Mouse (Mus musculus) embryonic facial prominence, embryonic 10.5 days (tissue): ENCODE measurements around the gene Gli2. TPM values are rescaled to one million over a fixed set of nuclear protein-coding genes. Genes with fewer than 3 reads are reported as not detected.
A peak's percentile ranks its signal among the peaks of the same experiment; 100 is the strongest.

Experiments
- DNase-seq: peaks from one replicate; pipeline ENCODE4 v3.0.0-alpha.2; 2017; ENCODE audit warnings: low spot score
- H3K27ac ChIP-seq: fragments of 300-500 bp; sonication (generic); replicated peaks from 2 replicates; pipeline ENCODE4 v1.5.1; 2016; ENCODE audit warnings: mild to moderate bottlenecking
- H3K27me3 ChIP-seq: fragments of 300-500 bp; sonication (generic); replicated peaks from 2 replicates; pipeline ENCODE4 v1.6.1; 2016; ENCODE audit warnings: low read depth, mild to moderate bottlenecking; ENCODE audit not compliant: poor library complexity, severe bottlenecking
- H3K36me3 ChIP-seq: fragments of 300-500 bp; sonication (generic); replicated peaks from 2 replicates; pipeline ENCODE4 v1.6.1; 2016; ENCODE audit warnings: mild to moderate bottlenecking, moderate library complexity
- H3K4me1 ChIP-seq: fragments of 300-500 bp; sonication (generic); 2 replicates; pipeline ENCODE4 v1.6.1; 2016
- H3K4me3 ChIP-seq: fragments of 300-500 bp; sonication (generic); 2 replicates; pipeline ENCODE4 v1.5.1; 2016; ENCODE audit warnings: mild to moderate bottlenecking, moderate library complexity
- H3K9me3 ChIP-seq: fragments of 300-500 bp; sonication (generic); 2 replicates; pipeline ENCODE4 v1.6.1; 2016; ENCODE audit warnings: mild to moderate bottlenecking
- WGBS: fragments of 180-500 bp; shearing (Covaris S2); methylation state at CpG from one replicate; pipeline ENCODE4 v1.1.7; 2016; 5-methylcytosine and 5-hydroxymethylcytosine counted together
- polyA plus RNA-seq: library from polyadenylated mRNA; unstranded; fragments of >200 nt; fragmentation: Nextera tagmentation; extraction: Ambion mirVana; gene quantifications from 2 replicates; pipeline ENCODE4 v1.2.1, GENCODE M21; 2016

Gli2 gene
- polyA plus RNA-seq, 1 experiment from 2014 or later: 14.1 TPM

- Histone ChIP-seq H3K9me3 (no peaks in the 10 kb centered on the region), H3K4me1 (peaks cover 60% of the 10 kb centered on the region), H3K36me3 (peaks cover 32% of the 10 kb centered on the region), H3K27me3 (no peaks in the 10 kb centered on the region), H3K4me3 (peak overlapping the region; percentile 35), H3K27ac (peak overlapping the region; percentile 82)
- peak; percentile 86 for DNase-seq
- WGBS: 21% methylated on average over 16 of the region's 16 CpGs
Measured at GRCm38 (mm10) chr1:118981943-118982804, 71.2 kb downstream of the Gli2 start.

- Histone ChIP-seq H3K4me1 (peaks cover 63% of the 10 kb centered on the region), H3K27ac (peak overlapping the region; percentile 52; the same call in 1 of the 2 replicates), H3K27me3 (no peaks in the 10 kb centered on the region), H3K4me3 (no peak overlapping the region), H3K9me3 (no peaks in the 10 kb centered on the region), H3K36me3 (peaks cover 30% of the 10 kb centered on the region)
- 89% methylated on average over 7 of the region's 7 CpGs for WGBS
- DNase-seq: no peak
Measured at GRCm38 (mm10) chr1:118980636-118981035, 72.8 kb downstream of the Gli2 start.

- DNase-seq: no peak
- 81% methylated on average over 9 of the region's 9 CpGs for WGBS
- H3K27ac ChIP-seq: no peak overlapping the region
Measured at GRCm38 (mm10) chr1:118976596-118976995, 76.8 kb downstream of the Gli2 start.

GRCm38 (mm10) chr1:118975376-118975775 lies 78.0 kb downstream of the Gli2 start:
- 97% methylated on average over 3 of the region's 3 CpGs for WGBS
- Histone ChIP-seq H3K27ac (no peak overlapping the region), H3K4me3 (no peak overlapping the region), H3K36me3 (peaks cover 73% of the 10 kb centered on the region), H3K9me3 (peaks cover 7% of the 10 kb centered on the region; the same call in 1 of the 2 replicates), H3K27me3 (no peaks in the 10 kb centered on the region), H3K4me1 (peaks cover 10% of the 10 kb centered on the region)
- DNase-seq: no peak

More at GRCm38 (mm10) chr1:118976596-118976995, 76.8 kb downstream of the Gli2 start:
- Histone ChIP-seq H3K36me3 (peaks cover 63% of the 10 kb centered on the region), H3K27me3 (no peaks in the 10 kb centered on the region), H3K4me1 (peaks cover 23% of the 10 kb centered on the region), H3K9me3 (no peaks in the 10 kb centered on the region), H3K4me3 (no peak overlapping the region)

- 89% methylated on average over 3 of the region's 3 CpGs for WGBS
- Histone ChIP-seq H3K36me3 (peaks cover 58% of the 10 kb centered on the region), H3K4me3 (no peak overlapping the region), H3K27me3 (no peaks in the 10 kb centered on the region), H3K4me1 (no peaks in the 10 kb centered on the region), H3K9me3 (peaks cover 12% of the 10 kb centered on the region; the same call in 1 of the 2 replicates), H3K27ac (no peak overlapping the region)
- DNase-seq: no peak
Measured at GRCm38 (mm10) chr1:118970068-118970467, 83.4 kb downstream of the Gli2 start.

- no peak for DNase-seq
- H3K27ac ChIP-seq: no peak overlapping the region
- no peaks in the 10 kb centered on the region for H3K27me3 ChIP-seq
- H3K9me3 ChIP-seq: peaks cover 12% of the 10 kb centered on the region; the same call in 1 of the 2 replicates
- WGBS: 83% methylated on average over 11 of the region's 11 CpGs
- H3K4me3 ChIP-seq: no peak overlapping the region
- peaks cover 61% of the 10 kb centered on the region for H3K36me3 ChIP-seq
- no peaks in the 10 kb centered on the region for H3K4me1 ChIP-seq
Measured at GRCm38 (mm10) chr1:118969409-118969808, 84.0 kb downstream of the Gli2 start.

- Histone ChIP-seq H3K4me1 (no peaks in the 10 kb centered on the region), H3K9me3 (peaks cover 12% of the 10 kb centered on the region; the same call in 1 of the 2 replicates), H3K36me3 (peaks cover 63% of the 10 kb centered on the region), H3K4me3 (no peak overlapping the region), H3K27me3 (no peaks in the 10 kb centered on the region), H3K27ac (no peak overlapping the region)
- WGBS: 83% methylated on average over 5 of the region's 5 CpGs
- DNase-seq: no peak
Measured at GRCm38 (mm10) chr1:118968661-118969179, 84.7 kb downstream of the Gli2 start.

- peaks cover 12% of the 10 kb centered on the region; the same call in 1 of the 2 replicates for H3K9me3 ChIP-seq
- no peak overlapping the region for H3K4me3 ChIP-seq
- WGBS: 84% methylated on average over 3 of the region's 3 CpGs
- peaks cover 56% of the 10 kb centered on the region for H3K36me3 ChIP-seq
- H3K4me1 ChIP-seq: no peaks in the 10 kb centered on the region
- no peaks in the 10 kb centered on the region for H3K27me3 ChIP-seq
- no peak for DNase-seq
- H3K27ac ChIP-seq: no peak overlapping the region
Measured at GRCm38 (mm10) chr1:118967976-118968375, 85.4 kb downstream of the Gli2 start.

GRCm38 (mm10) chr1:118967281-118967680 lies 86.1 kb downstream of the Gli2 start:
- H3K27ac ChIP-seq: no peak overlapping the region
- peaks cover 12% of the 10 kb centered on the region; the same call in 1 of the 2 replicates for H3K9me3 ChIP-seq
- no peaks in the 10 kb centered on the region for H3K4me1 ChIP-seq
- no peak for DNase-seq
- H3K4me3 ChIP-seq: no peak overlapping the region
- H3K36me3 ChIP-seq: peaks cover 52% of the 10 kb centered on the region
- 85% methylated on average over 3 of the region's 3 CpGs for WGBS
- no peaks in the 10 kb centered on the region for H3K27me3 ChIP-seq

- Histone ChIP-seq H3K4me3 (no peak overlapping the region), H3K27me3 (no peaks in the 10 kb centered on the region), H3K9me3 (no peaks in the 10 kb centered on the region), H3K27ac (no peak overlapping the region), H3K4me1 (peaks cover 22% of the 10 kb centered on the region), H3K36me3 (peaks cover 25% of the 10 kb centered on the region; the same call in 1 of the 2 replicates)
- DNase-seq: no peak
- 87% methylated on average over 7 of the region's 7 CpGs for WGBS
Measured at GRCm38 (mm10) chr1:118958644-118959043, 94.8 kb downstream of the Gli2 start.

- H3K27ac ChIP-seq: no peak overlapping the region
- peaks cover 24% of the 10 kb centered on the region for H3K4me1 ChIP-seq
- no peaks in the 10 kb centered on the region for H3K9me3 ChIP-seq
- H3K27me3 ChIP-seq: no peaks in the 10 kb centered on the region
- H3K36me3 ChIP-seq: peaks cover 36% of the 10 kb centered on the region
- no peak for DNase-seq
- 93% methylated on average over 11 of the region's 11 CpGs for WGBS
- no peak overlapping the region for H3K4me3 ChIP-seq
Measured at GRCm38 (mm10) chr1:118955791-118956190, 97.6 kb downstream of the Gli2 start.

- H3K9me3 ChIP-seq: no peaks in the 10 kb centered on the region
- peaks cover 40% of the 10 kb centered on the region for H3K36me3 ChIP-seq
- peak; percentile 54 for DNase-seq
- H3K4me3 ChIP-seq: no peak overlapping the region
- 65% methylated on average over 10 of the region's 10 CpGs for WGBS
- no peaks in the 10 kb centered on the region for H3K27me3 ChIP-seq
- H3K27ac ChIP-seq: 0 out of 2 replicates have a peak overlapping the region, but pooled peaks have one; percentile 8
- peaks cover 24% of the 10 kb centered on the region for H3K4me1 ChIP-seq
Measured at GRCm38 (mm10) chr1:118954434-118955301, 98.8 kb downstream of the Gli2 start.
